Mouse (Mus musculus) kidney, embryonic 14.5 days (tissue): Measurements from ENCODE around the gene Hjurp. TPM values are rescaled to one million over a fixed set of nuclear protein-coding genes. Genes with fewer than 3 reads are reported as not detected.

Source experiments
- ATAC-seq: fragments of 200-750 bp; cut with Nextera tagmentation; 2 replicates; pipeline ENCODE4 v1.8.0; 2017; ENCODE audit warnings: moderate number of reproducible peaks, mild to moderate bottlenecking, moderate TSS enrichment, moderate library complexity; ENCODE audit not compliant: low FRiP score, low TSS enrichment
- H3K27ac ChIP-seq: fragments of 300-500 bp; sonication (generic); 2 replicates; pipeline ENCODE4 v1.5.1; 2014; ENCODE audit warnings: low read depth, mild to moderate bottlenecking, low read length, moderate library complexity, mixed read lengths
- H3K27me3 ChIP-seq: fragments of 300-500 bp; sonication (generic); 2 replicates; pipeline ENCODE4 v1.6.1; 2014; ENCODE audit warnings: mild to moderate bottlenecking, low read length; ENCODE audit not compliant: control insufficient read depth, insufficient read depth
- H3K36me3 ChIP-seq: fragments of 300-500 bp; sonication (generic); 2 replicates; pipeline ENCODE4 v1.6.1; 2014; ENCODE audit warnings: low read length, mixed read lengths; ENCODE audit not compliant: control insufficient read depth, insufficient read depth
- H3K4me1 ChIP-seq: fragments of 300-500 bp; sonication (generic); 2 replicates; pipeline ENCODE4 v1.6.1; 2014; ENCODE audit warnings: low read length, mixed read lengths; ENCODE audit not compliant: control insufficient read depth, insufficient read depth
- H3K4me2 ChIP-seq: fragments of 300-500 bp; sonication (generic); replicated peaks from 2 replicates; pipeline ENCODE4 v1.6.1; 2014; ENCODE audit warnings: low read depth, mild to moderate bottlenecking, low read length
- H3K4me3 ChIP-seq: fragments of 300-500 bp; sonication (generic); 2 replicates; pipeline ENCODE4 v1.5.1; 2014; ENCODE audit warnings: mild to moderate bottlenecking, low read length
- H3K9ac ChIP-seq: fragments of 300-500 bp; sonication (generic); 2 replicates; pipeline ENCODE4 v1.6.1; 2014; ENCODE audit warnings: low read depth, mild to moderate bottlenecking, low read length, moderate library complexity
- H3K9me3 ChIP-seq: fragments of 300-500 bp; sonication (generic); 2 replicates; pipeline ENCODE4 v1.6.1; 2016; ENCODE audit warnings: low read length; ENCODE audit not compliant: control insufficient read depth
- WGBS: fragments of 180-500 bp; shearing (Covaris S2); extraction: QIAGEN DNeasy Blood & Tissue Kit; methylation state at CpG from one replicate; pipeline ENCODE4 v1.1.7; 2014; 5-methylcytosine and 5-hydroxymethylcytosine counted together
- polyA plus RNA-seq: library from polyadenylated mRNA; unstranded; fragments of >200 nt; fragmentation: Nextera tagmentation; extraction: Ambion mirVana; gene quantifications from 2 replicates; pipeline ENCODE4 v1.2.1, GENCODE M21; 2014

Gene Hjurp
- polyA plus RNA-seq, 1 experiment from 2014 or later = 175 TPM

DNA sequence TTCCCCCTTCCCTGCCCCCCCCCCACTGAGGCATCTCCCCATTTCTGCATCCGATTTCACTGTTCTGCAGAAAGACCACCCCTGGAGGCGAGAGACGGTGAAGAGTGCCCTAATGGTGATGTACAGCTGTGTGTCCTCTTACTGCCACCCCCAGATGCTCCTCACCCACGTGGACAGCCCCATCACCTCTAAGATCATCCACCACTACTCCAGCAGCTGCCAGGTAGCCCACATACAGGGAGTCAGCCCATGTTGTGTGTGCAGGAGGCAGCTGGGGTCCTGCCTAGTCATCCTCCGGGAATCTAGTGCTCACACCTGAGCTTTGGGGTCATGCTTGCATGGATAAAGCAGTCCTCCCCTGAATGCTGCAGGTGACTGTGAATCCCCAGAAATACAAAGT is 33.6 kb downstream of the Hjurp start:
- Histone ChIP-seq H3K4me1 (no peaks in the 10 kb centered on the region), H3K9me3 (peaks cover 89% of the 10 kb centered on the region), H3K36me3 (no peaks in the 10 kb centered on the region), H3K4me3 (no peak overlapping the region), H3K27ac (no peak overlapping the region), H3K4me2 (no peak overlapping the region), H3K27me3 (no peaks in the 10 kb centered on the region), H3K9ac (no peak overlapping the region)
- WGBS = 61% methylated on average over 5 of the region's 5 CpGs
- no peak for ATAC-seq

DNA sequence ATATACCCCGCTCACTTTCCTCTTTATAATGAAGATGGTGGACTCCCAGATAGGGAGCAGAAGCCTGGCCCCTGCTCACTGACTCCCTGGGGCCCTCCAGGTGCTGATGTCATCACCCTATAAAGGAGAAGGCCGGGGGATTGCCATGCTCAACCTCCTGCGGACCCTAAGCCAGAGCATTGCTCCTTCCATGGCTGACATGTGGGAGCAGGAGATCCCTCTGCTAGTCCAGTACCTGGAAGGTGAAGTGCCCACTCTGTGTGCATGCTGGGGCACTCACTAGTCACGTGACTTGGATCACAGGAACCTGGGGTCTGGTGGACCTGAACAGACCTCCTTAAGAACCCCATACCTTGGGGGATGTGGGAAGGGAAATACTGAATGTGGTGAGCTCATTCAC is 36.9 kb downstream of the Hjurp start:
- H3K4me3 ChIP-seq = no peak overlapping the region
- H3K9me3 ChIP-seq = peaks cover 88% of the 10 kb centered on the region
- H3K27me3 ChIP-seq = no peaks in the 10 kb centered on the region
- H3K4me2 ChIP-seq = no peak overlapping the region
- 74% methylated on average over 4 of the region's 4 CpGs for WGBS
- H3K4me1 ChIP-seq = no peaks in the 10 kb centered on the region
- no peaks in the 10 kb centered on the region for H3K36me3 ChIP-seq
- no peak overlapping the region for H3K9ac ChIP-seq
- no peak overlapping the region for H3K27ac ChIP-seq
- no peak; the same call in 1 of the 2 replicates for ATAC-seq

- H3K9ac ChIP-seq = no peak overlapping the region
- no peaks in the 10 kb centered on the region for H3K4me1 ChIP-seq
- no peak overlapping the region for H3K4me2 ChIP-seq
- no peak overlapping the region for H3K27ac ChIP-seq
- no peak for ATAC-seq
- whole genome bisulfite sequencing = 74% methylated on average over 5 of the region's 5 CpGs
- no peaks in the 10 kb centered on the region for H3K27me3 ChIP-seq
- peaks cover 88% of the 10 kb centered on the region for H3K9me3 ChIP-seq
- H3K4me3 ChIP-seq = no peak overlapping the region
- no peaks in the 10 kb centered on the region for H3K36me3 ChIP-seq
Observed at GRCm38 (mm10) chr1:88240072-88240471, 37.4 kb downstream of the Hjurp start.

DNA sequence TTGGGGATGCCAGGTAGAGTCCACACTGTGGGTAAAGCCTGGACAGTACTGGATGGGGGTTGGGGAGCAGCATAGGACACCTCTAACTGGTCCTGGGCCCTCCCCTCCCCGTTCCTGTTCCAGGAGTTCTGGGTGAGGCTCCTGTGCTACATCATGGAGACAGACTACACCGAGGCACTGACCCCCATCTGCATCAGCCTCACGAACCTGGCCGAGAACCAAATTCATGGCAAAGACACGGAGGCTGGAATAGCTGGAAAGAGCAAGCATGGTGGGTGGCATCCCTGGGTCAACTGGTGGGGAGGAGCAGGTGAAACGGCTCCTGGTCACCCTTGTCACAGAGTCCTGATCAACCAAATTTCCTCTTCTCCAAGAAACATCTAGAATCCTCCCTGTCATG is 38.7 kb downstream of the Hjurp start:
- H3K4me1 ChIP-seq = no peaks in the 10 kb centered on the region
- H3K27me3 ChIP-seq = no peaks in the 10 kb centered on the region
- no peak overlapping the region for H3K9ac ChIP-seq
- ATAC-seq = 0 out of 2 replicates have a peak, but pooled peaks have one; percentile 0
- WGBS = 76% methylated on average over 6 of the region's 6 CpGs
- H3K4me2 ChIP-seq = no peak overlapping the region
- no peak overlapping the region for H3K4me3 ChIP-seq
- H3K27ac ChIP-seq = no peak overlapping the region
- H3K9me3 ChIP-seq = peaks cover 88% of the 10 kb centered on the region
- no peaks in the 10 kb centered on the region for H3K36me3 ChIP-seq

DNA sequence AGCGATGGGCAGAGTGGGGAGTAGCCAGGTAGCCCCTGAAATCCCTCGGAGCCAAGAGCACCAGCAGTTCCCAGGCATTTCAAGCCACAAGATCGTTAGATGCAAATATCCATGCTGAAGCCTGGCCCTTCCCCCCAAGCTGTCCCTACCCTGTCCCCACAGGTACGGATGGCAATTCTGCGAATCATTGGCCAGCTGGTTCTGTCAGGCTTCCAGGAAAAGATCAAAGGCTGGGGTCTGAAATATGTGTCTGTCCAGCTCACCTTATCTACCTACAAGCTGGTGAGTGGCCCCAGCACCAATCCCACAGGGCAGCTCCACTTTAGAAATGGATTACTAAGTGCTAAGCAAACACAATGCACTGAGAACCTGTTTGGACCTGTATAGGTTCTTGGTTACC is 40.1 kb downstream of the Hjurp start:
- no peak for ATAC-seq

DNA sequence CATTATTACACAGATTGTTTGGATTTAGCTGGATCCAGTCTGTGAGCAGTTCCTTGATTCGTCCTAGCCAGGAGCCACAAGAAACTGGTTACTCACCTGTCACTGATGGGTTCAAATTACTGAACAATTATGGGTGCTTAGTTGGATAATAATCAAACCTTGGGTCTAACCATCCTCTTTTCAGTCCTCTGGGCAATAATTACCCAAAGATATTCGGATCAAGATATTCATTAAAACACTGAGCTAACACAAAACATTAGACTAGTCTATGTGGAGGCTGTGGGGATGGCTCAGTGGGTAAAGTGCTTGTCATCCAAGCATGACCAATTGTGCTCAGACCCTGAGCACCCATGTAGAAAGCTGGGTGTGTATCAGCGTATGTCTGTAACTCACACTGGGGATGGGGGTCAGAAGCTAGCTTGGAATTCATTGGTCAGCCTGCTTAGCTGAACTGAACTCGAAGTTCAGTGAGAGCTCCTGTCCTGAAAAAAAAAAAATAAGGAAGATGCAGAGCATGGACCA is 41.5 kb downstream of the Hjurp start:
- Histone ChIP-seq H3K27me3 (no peaks in the 10 kb centered on the region), H3K36me3 (no peaks in the 10 kb centered on the region), H3K9me3 (peaks cover 96% of the 10 kb centered on the region), H3K4me1 (no peaks in the 10 kb centered on the region), H3K9ac (no peak overlapping the region), H3K27ac (no peak overlapping the region), H3K4me2 (no peak overlapping the region), H3K4me3 (no peak overlapping the region)
- ATAC-seq = no peak
- WGBS = 61% methylated on average over 4 of the region's 4 CpGs

More for the DNA sequence above, 40.1 kb downstream of the Hjurp start:
- Histone ChIP-seq H3K4me2 (no peak overlapping the region), H3K4me3 (no peak overlapping the region), H3K27me3 (no peaks in the 10 kb centered on the region), H3K4me1 (no peaks in the 10 kb centered on the region), H3K36me3 (no peaks in the 10 kb centered on the region), H3K9me3 (peaks cover 89% of the 10 kb centered on the region), H3K27ac (no peak overlapping the region), H3K9ac (no peak overlapping the region)
- 78% methylated on average over 5 of the region's 5 CpGs for WGBS

GRCm38 (mm10) chr1:88235046-88235893 is 42.2 kb downstream of the Hjurp start:
- Histone ChIP-seq H3K27me3 (no peaks in the 10 kb centered on the region), H3K9me3 (peaks cover 96% of the 10 kb centered on the region), H3K9ac (no peak overlapping the region), H3K4me2 (no peak overlapping the region), H3K27ac (no peak overlapping the region), H3K4me1 (no peaks in the 10 kb centered on the region), H3K36me3 (no peaks in the 10 kb centered on the region), H3K4me3 (no peak overlapping the region)
- no peak for ATAC-seq
- 67% methylated on average over 11 of the region's 11 CpGs for WGBS

DNA sequence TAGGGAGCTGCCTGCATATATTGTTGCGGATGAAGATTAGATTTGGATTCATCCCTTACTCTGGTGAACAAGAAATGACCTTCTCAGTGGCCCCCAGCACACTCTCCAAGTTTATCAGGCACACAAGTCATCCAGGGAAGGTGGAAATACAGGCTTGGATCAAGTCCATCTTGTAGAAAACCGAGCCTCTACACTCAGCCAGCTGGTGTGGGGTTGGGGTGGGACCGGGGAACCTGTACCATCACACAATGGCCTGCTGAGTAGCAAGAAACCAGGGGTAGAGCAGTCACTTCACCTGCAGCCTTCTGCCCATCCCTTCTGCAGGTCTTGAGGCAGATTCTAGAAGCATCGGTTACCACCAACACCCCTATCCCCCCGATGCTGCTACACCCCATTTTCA is 42.8 kb downstream of the Hjurp start:
- no peak for ATAC-seq
- H3K27me3 ChIP-seq = no peaks in the 10 kb centered on the region
- H3K4me3 ChIP-seq = no peak overlapping the region
- no peak overlapping the region for H3K27ac ChIP-seq
- H3K36me3 ChIP-seq = no peaks in the 10 kb centered on the region
- no peaks in the 10 kb centered on the region for H3K4me1 ChIP-seq
- peaks cover 96% of the 10 kb centered on the region for H3K9me3 ChIP-seq
- no peak overlapping the region for H3K4me2 ChIP-seq
- 45% methylated on average over 5 of the region's 5 CpGs for whole genome bisulfite sequencing
- H3K9ac ChIP-seq = no peak overlapping the region

GRCm38 (mm10) chr1:88234248-88234610 is 43.2 kb downstream of the Hjurp start:
- ATAC-seq = no peak
- no peak overlapping the region for H3K27ac ChIP-seq
- no peak overlapping the region for H3K4me3 ChIP-seq
- WGBS = 65% methylated on average over 4 of the region's 4 CpGs
- H3K4me1 ChIP-seq = no peaks in the 10 kb centered on the region
- H3K27me3 ChIP-seq = no peaks in the 10 kb centered on the region
- H3K9me3 ChIP-seq = peaks cover 95% of the 10 kb centered on the region
- H3K4me2 ChIP-seq = no peak overlapping the region
- H3K36me3 ChIP-seq = no peaks in the 10 kb centered on the region
- H3K9ac ChIP-seq = no peak overlapping the region
